Mouse (Mus musculus) Muller cell, postnatal 12 days (primary cell): ENCODE measurements around the gene Cyb5b.
A peak's percentile ranks its signal among the peaks of the same experiment; 100 is the strongest.

Experiments used
- DNase-seq: peaks from one replicate; pipeline ENCODE4 v3.0.0-alpha.2; 2015; ENCODE audit errors: inconsistent ontology term

Cyb5b gene

GRCm38 (mm10) chr8:107130028-107130427 lies 20.4 kb upstream of the Cyb5b start:
- DNase-seq: no peak

- no peak for DNase-seq
Observed at GRCm38 (mm10) chr8:107132581-107133491, 17.6 kb upstream of the Cyb5b start.

GRCm38 (mm10) chr8:107133881-107134280 lies 16.6 kb upstream of the Cyb5b start:
- no peak for DNase-seq

- peak; percentile 54 for DNase-seq
Observed at GRCm38 (mm10) chr8:107136003-107136612, 14.3 kb upstream of the Cyb5b start.

- no peak for DNase-seq
Observed at GRCm38 (mm10) chr8:107137591-107137990, 12.8 kb upstream of the Cyb5b start.

- DNase-seq: no peak
Observed at GRCm38 (mm10) chr8:107138338-107138737, 12.1 kb upstream of the Cyb5b start.

GRCm38 (mm10) chr8:107139704-107140470 lies 10.6 kb upstream of the Cyb5b start:
- DNase-seq: peak; percentile 57

GRCm38 (mm10) chr8:107142539-107142938 lies 7.9 kb upstream of the Cyb5b start:
- no peak for DNase-seq

- DNase-seq: no peak
Observed at GRCm38 (mm10) chr8:107143501-107143900, 6.9 kb upstream of the Cyb5b start.

GRCm38 (mm10) chr8:107146186-107146585 lies 4.3 kb upstream of the Cyb5b start:
- no peak for DNase-seq

GRCm38 (mm10) chr8:107148802-107149201 lies 1.6 kb upstream of the Cyb5b start:
- no peak for DNase-seq

GRCm38 (mm10) chr8:107150057-107150403 lies 410 bp upstream of the Cyb5b start:
- no peak for DNase-seq

- no peak for DNase-seq
Observed at GRCm38 (mm10) chr8:107151212-107151920, 926 bp downstream of the Cyb5b start.

GRCm38 (mm10) chr8:107153326-107154210 lies 3.1 kb downstream of the Cyb5b start:
- DNase-seq: no peak

- DNase-seq: no peak
Observed at GRCm38 (mm10) chr8:107156816-107157215, 6.4 kb downstream of the Cyb5b start.

GRCm38 (mm10) chr8:107157836-107158235 lies 7.4 kb downstream of the Cyb5b start:
- DNase-seq: peak; percentile 37

GRCm38 (mm10) chr8:107158890-107159289 lies 8.4 kb downstream of the Cyb5b start:
- DNase-seq: no peak

GRCm38 (mm10) chr8:107164251-107164773 lies 13.9 kb downstream of the Cyb5b start:
- DNase-seq: no peak

- DNase-seq: no peak
Observed at GRCm38 (mm10) chr8:107165745-107166144, 15.3 kb downstream of the Cyb5b start.

GRCm38 (mm10) chr8:107167848-107168247 lies 17.4 kb downstream of the Cyb5b start:
- no peak for DNase-seq
